Mouse (Mus musculus): ENCODE results near the gene Zdhhc13.

GRCm38 (mm10) chr7:48762289-48762688 lies 26.5 kb upstream of the Zdhhc13 start:
- TF ChIP-seq POLR2A (IDR thresholded peaks at IDR 0.05; ENCODE audit: borderline replicate concordance, extremely low read depth, low read depth, low read length) (no peak), CTCF (IDR thresholded peaks at IDR 0.05; ENCODE audit: insufficient read depth, low read length) (no peak)
